Mouse (Mus musculus) heart, adult 8-10 months (tissue): ENCODE results near the gene Ccdc134. TPM values are rescaled to one million over a fixed set of nuclear protein-coding genes. Genes with fewer than 3 reads are reported as not detected.
"Not testable (repeated sequence)": the region's sequence is repeated elsewhere in the genome, so short reads cannot be mapped to it uniquely, and the experiment has no call there.

Experiments
- DNase-seq: peaks from one replicate; pipeline ENCODE4 v3.0.0; 2022; ENCODE audit warnings: low spot score
- total RNA-seq, 4 experiments: library from RNA; stranded (reverse); gene quantifications; 2 replicates each; pipeline ENCODE4 v1.2.4; 2022

Gene Ccdc134
- total RNA-seq, result 1 to 10 TPM; 3.5 to 4.5 (median 4.2) TPM

- DNase-seq, result peak; percentile 95
These were observed at the start of gene Ccdc134 for GRCm38 (mm10) chr15:82127426-82128374. Gene Ccdc134 (plus strand): TSS chr15:82127922.

GRCm38 (mm10) chr15:82079883-82080282 is 47.8 kb upstream of the Ccdc134 start:
- no peak for DNase-seq

GRCm38 (mm10) chr15:82081161-82081560 is 46.6 kb upstream of the Ccdc134 start:
- DNase-seq, result no peak

GRCm38 (mm10) chr15:82085606-82086005 is 42.1 kb upstream of the Ccdc134 start:
- DNase-seq, result no peak

- DNase-seq, result no peak
These were observed 41.6 kb upstream of the Ccdc134 start for GRCm38 (mm10) chr15:82086131-82086530.

GRCm38 (mm10) chr15:82087266-82087665 is 40.5 kb upstream of the Ccdc134 start:
- no peak for DNase-seq

GRCm38 (mm10) chr15:82091061-82091460 is 36.7 kb upstream of the Ccdc134 start:
- DNase-seq, result no peak

GRCm38 (mm10) chr15:82106953-82107555 is 20.7 kb upstream of the Ccdc134 start:
- DNase-seq, result no peak

GRCm38 (mm10) chr15:82120544-82120943 is 7.2 kb upstream of the Ccdc134 start:
- no peak for DNase-seq

- not testable (repeated sequence) for DNase-seq
These were observed 1.0 kb upstream of the Ccdc134 start for GRCm38 (mm10) chr15:82126690-82127089.

GRCm38 (mm10) chr15:82128398-82128797 is 676 bp downstream of the Ccdc134 start:
- DNase-seq, result no peak

- DNase-seq, result no peak
These were observed 2.9 kb downstream of the Ccdc134 start for GRCm38 (mm10) chr15:82130599-82130998.

- DNase-seq, result no peak
These were observed 7.7 kb downstream of the Ccdc134 start for GRCm38 (mm10) chr15:82135372-82135771.

GRCm38 (mm10) chr15:82138565-82138964 is 10.8 kb downstream of the Ccdc134 start:
- DNase-seq, result peak; percentile 70

GRCm38 (mm10) chr15:82139196-82139595 is 11.5 kb downstream of the Ccdc134 start:
- no peak for DNase-seq

GRCm38 (mm10) chr15:82140355-82140754 is 12.6 kb downstream of the Ccdc134 start:
- DNase-seq, result no peak

GRCm38 (mm10) chr15:82144157-82144556 is 16.4 kb downstream of the Ccdc134 start:
- no peak for DNase-seq

- DNase-seq, result no peak
These were observed 17.7 kb downstream of the Ccdc134 start for GRCm38 (mm10) chr15:82145408-82145807.

GRCm38 (mm10) chr15:82145851-82146769 is 18.4 kb downstream of the Ccdc134 start:
- DNase-seq, result no peak

- peak; percentile 98 for DNase-seq
These were observed 19.3 kb downstream of the Ccdc134 start, which contains the start of gene Srebf2 for GRCm38 (mm10) chr15:82146770-82147610. Gene Srebf2 (plus strand): TSS chr15:82147181.
